Mouse (Mus musculus): ENCODE measurements around the gene Coro1b.

Coro1b gene

DNA sequence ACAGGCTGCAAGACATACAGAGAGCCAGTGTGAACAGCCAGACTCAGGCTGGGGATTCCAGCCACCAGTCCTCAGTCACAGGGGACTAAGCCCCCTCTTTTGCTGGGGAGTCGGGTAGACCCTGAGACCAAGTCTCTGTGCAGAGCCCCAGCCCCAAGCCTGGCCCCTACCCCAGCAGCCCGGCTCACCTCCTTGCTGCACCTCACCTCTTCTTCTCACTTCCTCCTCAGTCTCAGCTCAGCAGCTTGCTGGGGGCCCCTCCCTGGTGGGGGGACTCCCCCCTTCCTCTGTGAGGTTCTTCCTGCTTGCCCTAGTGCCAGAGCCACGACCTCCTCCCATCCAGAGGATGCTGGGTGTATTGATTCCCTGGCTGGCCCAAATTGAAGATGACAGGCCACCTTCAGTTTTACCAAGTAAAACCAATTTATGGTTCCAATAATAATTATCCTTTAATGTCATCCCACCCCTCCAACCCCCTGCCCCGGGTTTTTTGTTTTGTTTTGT, 42.5 kb downstream of the Coro1b start, which contains the start of gene Tbc1d10c:
Tbc1d10c (minus strand) TSS at position 454 of the 504 bp plus-strand sequence.
- in situ Hi-C loops (cut with MseI, MboI): no loop called here

DNA sequence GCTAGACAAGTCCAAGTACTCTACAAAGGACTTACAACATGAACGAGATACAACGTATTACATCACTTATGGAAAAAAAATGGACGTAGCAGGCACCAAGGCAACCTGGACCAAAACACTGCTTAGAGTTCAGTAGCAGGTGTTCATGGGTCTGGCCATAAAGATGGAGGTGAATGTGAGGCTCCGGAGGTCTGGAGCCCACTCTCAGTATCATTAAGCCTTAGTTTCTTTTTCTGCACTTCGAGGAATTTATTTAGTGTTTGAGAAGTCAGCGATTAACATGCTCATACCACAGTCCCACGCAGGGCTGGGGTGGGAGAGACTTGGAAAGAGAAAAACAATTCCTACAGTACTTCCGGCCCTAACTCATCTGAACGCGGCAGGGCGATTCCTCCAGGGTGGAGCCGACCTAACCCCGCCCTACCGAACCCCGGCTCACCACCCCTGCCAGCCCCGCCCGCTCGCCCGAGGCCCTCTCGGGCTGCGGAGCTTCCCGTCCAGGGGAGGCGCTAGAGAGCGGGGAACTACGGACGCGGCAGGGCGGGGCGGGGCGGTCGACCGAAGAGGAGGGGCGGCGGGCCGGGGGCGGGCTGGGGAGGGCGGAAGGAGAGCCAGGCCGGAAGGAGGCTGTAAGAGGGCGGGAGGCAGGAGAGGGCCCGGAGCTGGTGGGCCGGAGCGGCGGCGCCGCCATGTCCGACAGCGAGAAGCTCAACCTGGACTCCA, 43.3 kb downstream of the Coro1b start, which contains the start of gene Ppp1ca:
Ppp1ca (plus strand) TSS at position 538 of the 723 bp plus-strand sequence.
- in situ Hi-C loops (cut with MseI, MboI): no loop called here

DNA sequence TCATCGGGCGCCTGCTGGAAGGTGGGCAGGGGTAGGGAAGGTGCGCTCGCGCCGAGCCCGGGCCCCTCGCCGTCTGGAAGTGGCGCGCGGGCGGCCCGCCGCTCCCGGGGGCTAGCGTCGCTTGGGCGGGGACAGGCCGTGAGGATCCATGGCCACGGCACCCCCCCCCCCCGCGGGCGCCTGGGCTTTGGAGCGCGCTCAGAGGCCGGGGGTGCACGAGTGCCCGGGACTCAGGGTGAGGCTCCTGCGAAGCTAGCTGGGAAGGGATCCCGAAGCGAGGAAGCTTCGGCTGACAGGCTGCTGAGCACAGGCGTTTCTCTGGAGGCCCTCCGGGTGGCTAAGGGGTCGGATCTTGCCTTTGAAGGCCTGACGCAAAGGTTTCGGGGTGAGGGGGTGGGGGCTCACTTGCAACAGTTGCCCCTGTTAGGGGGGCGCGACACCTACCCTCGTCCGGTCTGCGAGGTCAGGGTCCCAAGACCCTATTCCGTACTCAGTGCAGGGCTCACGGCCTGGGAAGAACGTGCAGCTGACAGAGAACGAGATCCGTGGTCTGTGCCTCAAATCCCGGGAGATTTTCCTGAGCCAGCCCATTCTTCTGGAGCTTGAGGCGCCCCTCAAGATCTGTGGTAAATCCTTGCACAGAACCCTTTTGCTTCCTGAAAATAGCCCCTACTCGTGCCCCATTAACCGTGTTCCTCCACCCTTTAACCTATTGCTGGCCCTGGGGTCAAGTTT, 44.0 kb downstream of the Coro1b start:
- in situ Hi-C loops (cut with MseI, MboI): no loop called here

DNA sequence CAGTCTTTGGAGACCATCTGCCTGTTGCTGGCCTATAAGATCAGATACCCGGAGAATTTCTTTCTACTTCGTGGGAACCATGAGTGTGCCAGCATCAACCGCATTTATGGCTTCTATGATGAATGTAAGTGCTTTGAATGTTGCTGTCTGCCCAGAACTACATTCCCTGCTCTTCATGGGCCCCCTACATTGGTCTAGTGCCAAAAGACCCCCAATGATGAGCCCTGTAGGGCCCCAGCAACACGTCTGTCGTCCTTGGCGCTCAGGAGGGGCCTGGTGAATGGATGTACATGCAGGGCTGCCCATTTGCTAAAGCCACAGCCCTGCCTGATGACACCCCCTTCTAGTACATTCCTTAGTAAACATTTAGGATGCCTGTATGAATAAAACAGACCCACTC, 44.7 kb downstream of the Coro1b start:
- in situ Hi-C loops (cut with MseI, MboI): no loop called here

DNA sequence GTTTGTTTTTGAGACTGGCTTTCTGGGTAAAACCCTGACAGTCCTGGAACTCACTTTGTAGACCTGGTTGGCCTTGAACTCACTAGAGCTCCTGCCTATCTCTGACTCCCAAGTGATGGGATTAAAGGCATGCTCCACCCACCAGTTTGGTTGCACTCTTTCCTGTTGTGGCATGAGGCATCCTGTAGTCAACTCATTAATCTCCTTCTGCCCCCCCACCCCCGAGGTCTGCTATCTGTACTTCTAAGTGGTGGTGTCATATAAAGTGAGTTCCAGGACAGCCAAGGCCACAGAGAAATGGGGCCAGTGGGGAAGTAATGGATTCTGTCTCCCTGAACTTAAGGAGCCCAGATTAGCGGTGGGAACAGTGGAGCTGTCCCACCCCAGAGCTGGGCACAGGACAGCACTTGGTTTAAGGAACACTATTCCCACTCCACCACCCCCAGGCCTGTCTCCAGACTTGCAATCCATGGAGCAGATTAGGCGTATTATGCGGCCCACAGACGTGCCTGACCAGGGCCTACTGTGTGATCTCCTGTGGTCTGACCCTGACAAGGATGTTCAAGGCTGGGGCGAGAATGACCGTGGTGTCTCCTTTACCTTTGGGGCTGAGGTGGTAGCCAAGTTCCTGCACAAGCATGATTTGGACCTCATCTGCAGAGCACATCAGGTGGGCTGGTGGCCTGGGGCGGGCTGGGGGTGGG, 45.8 kb downstream of the Coro1b start:
- in situ Hi-C loops (cut with MseI, MboI): no loop called here

DNA sequence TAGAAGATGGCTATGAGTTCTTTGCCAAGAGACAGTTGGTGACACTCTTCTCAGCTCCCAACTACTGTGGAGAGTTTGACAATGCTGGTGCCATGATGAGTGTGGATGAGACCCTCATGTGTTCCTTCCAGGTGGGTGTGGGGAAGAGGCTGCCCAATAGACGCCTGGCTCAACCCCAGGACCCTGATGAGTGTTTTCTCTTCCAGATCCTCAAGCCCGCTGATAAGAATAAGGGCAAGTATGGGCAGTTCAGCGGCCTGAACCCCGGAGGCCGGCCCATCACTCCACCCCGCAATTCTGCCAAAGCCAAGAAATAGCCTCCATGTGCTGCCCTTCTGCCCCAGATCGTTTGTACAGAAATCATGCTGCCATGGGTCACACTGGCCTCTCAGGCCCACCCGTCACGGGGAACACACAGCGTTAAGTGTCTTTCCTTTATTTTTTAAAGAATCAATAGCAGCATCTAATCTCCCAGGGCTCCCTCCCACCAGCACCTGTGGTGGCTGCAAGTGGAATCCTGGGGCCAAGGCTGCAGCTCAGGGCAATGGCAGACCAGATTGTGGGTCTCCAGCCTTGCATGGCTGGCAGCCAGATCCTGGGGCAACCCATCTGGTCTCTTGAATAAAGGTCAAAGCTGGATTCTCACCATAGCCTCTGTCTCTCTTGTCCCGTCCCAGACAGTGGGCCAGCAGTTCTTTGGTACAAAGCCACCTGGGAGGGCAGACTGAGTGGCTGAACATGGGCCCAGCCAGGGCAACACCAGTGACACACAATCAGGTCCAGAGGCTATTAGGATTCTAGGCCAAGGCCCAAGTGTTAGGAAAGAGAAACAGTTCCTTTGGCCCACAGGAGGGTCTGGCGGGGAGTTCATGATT, 46.6 kb downstream of the Coro1b start:
- in situ Hi-C loops (cut with MseI, MboI): no loop called here

DNA sequence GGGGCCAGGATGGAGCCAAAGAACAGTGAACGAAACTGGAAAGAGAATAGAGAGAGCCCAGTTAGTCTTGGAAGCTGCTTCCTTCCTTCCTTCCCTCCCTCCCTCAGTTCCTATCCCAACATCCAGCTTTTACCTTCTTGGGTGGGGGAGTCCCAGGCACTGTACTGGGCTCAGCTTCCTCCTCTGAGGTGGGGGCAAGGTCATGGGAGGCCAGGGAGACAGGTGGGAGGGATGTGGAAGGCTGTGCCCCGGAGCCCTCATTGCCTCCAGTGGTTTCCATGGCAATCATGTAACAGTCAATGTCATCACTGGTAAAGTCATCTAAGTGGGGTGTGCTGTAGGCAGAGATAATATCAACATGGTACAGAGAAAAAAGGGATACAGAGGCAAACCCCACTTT, 47.6 kb downstream of the Coro1b start:
- in situ Hi-C loops (cut with MseI, MboI): no loop called here

DNA sequence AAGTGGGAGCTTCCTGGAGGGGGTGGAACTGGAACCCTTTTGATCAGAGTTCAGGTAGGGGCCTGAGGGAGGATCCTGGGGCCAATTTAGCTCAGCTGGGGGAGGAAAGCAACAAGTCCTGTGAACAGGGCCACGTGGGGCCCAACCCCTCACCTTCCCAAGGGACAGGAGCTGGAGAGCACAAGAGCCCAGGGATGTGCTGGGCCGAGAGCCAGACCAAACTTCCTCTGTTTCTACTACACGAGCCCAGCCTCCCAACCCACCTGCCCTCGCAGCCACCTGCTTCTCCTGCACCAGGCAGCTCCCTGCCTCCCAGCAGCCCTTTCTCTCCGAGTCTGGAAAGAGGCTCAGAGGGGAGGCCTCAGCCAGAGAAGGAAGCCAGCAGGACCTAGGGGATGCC, 48.1 kb downstream of the Coro1b start:
- in situ Hi-C loops (cut with MseI, MboI): no loop called here

DNA sequence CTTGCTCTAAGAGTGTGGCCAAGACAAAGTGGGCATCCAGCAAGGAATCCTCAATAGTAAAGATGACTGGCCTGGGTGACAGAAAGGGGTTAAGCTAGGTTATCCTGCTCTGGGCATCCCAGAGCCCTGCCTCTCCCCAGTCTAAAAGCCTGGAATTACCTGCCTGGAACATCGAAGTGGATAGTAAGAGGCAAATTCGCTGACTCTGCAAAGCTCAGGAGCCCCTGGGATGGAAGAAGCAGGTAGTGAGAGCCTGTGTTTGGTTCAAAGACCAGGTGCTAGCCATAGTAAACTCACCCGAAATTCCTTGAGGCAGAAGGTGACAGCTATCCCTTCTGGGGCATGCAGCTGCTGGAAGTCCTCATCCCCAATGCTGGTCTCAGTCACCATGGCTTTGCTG, 48.8 kb downstream of the Coro1b start:
- in situ Hi-C loops (cut with MseI, MboI): no loop called here

DNA sequence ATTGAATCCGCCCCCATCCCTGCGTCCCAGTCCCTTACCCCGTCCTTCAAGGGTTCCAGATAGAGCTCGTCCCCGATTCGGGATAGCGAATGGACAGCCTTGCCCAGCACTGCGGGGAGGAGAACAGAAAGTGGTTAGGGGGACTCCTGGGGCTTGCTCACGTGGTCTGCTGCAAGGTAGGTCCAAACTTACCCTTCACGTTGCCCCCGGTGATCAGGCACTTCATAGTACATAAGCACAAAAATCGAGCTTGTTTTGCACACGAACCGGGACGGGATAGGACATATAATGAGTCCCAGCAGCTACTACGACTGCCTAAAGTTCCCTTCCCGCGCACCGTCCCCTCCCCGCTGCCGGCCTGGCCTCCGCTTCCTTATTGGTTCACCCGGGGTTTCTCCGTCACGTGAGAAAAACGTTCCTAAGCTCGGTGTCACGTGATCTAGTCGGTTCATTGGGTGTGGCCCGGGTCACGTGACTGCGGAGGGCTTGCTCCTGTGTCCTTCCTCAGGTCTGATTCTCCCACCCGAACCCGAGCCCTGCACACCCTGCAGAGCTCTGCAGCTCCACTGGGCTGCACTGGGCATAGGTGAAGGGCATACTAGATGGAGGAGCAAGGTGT, 53.0 kb downstream of the Coro1b start, which contains the start of gene Rad9a:
Rad9a (minus strand) TSS at position 372 of the 619 bp plus-strand sequence.
- in situ Hi-C loops (cut with MseI, MboI): no loop called here

DNA sequence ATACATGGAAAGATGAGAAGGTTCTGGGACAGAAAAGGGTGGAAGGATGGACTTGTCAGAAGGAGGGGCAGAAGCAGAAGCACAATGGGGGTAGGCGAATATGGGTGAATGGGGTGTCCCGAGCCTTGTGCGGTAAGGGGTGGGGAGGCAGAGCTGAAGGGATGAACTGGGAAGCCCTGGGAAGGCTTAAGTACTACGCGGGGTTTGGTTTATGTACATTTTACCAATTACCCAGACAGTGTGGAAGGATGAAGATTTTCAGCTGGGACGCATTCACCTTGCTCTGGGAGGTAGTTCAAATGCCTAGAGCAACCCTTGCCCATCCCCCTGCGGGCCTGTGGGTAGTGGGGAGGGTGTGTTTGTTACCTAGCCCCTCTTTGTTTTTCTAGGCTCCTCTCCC, 53.7 kb downstream of the Coro1b start:
- in situ Hi-C loops (cut with MseI, MboI): no loop called here

DNA sequence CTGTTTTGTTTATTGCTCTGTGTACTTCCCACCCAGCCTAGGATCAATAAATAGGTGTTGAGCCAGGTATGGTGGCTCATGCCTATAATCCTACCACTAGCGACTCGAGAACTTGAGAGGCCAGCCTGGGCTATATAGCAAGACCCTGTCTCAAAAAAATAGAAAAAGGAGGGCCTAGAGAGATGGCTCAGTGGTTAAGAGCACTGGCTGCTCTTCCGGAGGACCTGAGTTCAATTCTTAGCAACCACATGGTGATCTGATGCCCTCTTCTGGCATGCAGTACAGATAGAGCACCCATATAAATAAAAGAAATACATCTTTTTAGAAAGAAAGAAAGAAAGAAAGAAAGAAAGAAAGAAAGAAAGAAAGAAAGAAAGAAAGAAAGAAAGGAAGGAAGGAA, 54.7 kb downstream of the Coro1b start:
- in situ Hi-C loops (cut with MseI, MboI): no loop called here

Measured in mouse trophoblast stem cell (cell line).